Mouse (Mus musculus) hindbrain, embryonic 10.5 days (tissue): ENCODE results near the gene Fdx1l. TPM values are rescaled to one million over a fixed set of nuclear protein-coding genes. Genes with fewer than 3 reads are reported as not detected.
A peak's percentile ranks its signal among the peaks of the same experiment; 100 is the strongest.

Source experiments
- microRNA counts: library from miRNA; unstranded; fragments of <30 nt; microRNA quantifications from one replicate; lab custom pipeline; 2017
- polyA plus RNA-seq: library from polyadenylated mRNA; unstranded; fragments of >200 nt; fragmentation: Nextera tagmentation; extraction: Ambion mirVana; gene quantifications from 2 replicates; pipeline ENCODE4 v1.2.1, GENCODE M21; 2016

Gene Fdx1l
- polyA plus RNA-seq, 1 experiment from 2014 or later = 66.3 TPM

MicroRNA genes within 50 kb of the gene (microRNA counts, 519-probe panel; counts per million panel counts)
- 2,908 counts per million, percentile 82 among the panel's probes with 10 or more counts for microRNA mmu-miR-1900 (lab: Ali Mortazavi, UCI)

Other genes starting within 250 kb of the Fdx1l start
- 0.85 and 1.4 TPM in 2 replicates for gene A230050P20Rik, start 205.0 kb downstream of the Fdx1l start, polyA plus RNA-seq
- gene Angptl6, start 193.9 kb downstream of the Fdx1l start, polyA plus RNA-seq = 5.5 and 7.0 TPM in 2 replicates
- gene Ppan, start 185.4 kb downstream of the Fdx1l start, polyA plus RNA-seq = 80.1 and 87.3 TPM in 2 replicates
- gene Eif3g, start 175.0 kb downstream of the Fdx1l start, polyA plus RNA-seq = 406 and 412 TPM in 2 replicates
- 104 and 150 TPM in 2 replicates for gene Dnmt1, start 113.7 kb downstream of the Fdx1l start, polyA plus RNA-seq
- gene S1pr2, start 96.8 kb downstream of the Fdx1l start, polyA plus RNA-seq = 24.2 and 25.2 TPM in 2 replicates
- 136 and 150 TPM in 2 replicates for gene Mrpl4, start 70.9 kb downstream of the Fdx1l start, polyA plus RNA-seq
- 5.1 and 5.8 TPM in 2 replicates for gene Icam1, start 57.6 kb downstream of the Fdx1l start, polyA plus RNA-seq
- gene Icam4, start 44.2 kb downstream of the Fdx1l start, polyA plus RNA-seq = 5.9 and 6.0 TPM in 2 replicates
- gene Icam5, start 41.5 kb downstream of the Fdx1l start, polyA plus RNA-seq = 0.07 TPM in 1 of 2 replicates, not detected in the other
- 1.0 TPM in 2 replicates for gene Zglp1, start 6.5 kb downstream of the Fdx1l start, polyA plus RNA-seq
- gene Gm49373, start 518 bp downstream of the Fdx1l start, polyA plus RNA-seq = 1.0 and 1.4 TPM in 2 replicates
- gene Gm38431, start 18.4 kb upstream of the Fdx1l start, polyA plus RNA-seq = 2.9 and 3.7 TPM in 2 replicates
- 94.3 and 103 TPM in 2 replicates for gene Raver1, start 18.4 kb upstream of the Fdx1l start, polyA plus RNA-seq
- gene Tyk2, start 57.6 kb upstream of the Fdx1l start, polyA plus RNA-seq = 15.3 and 15.5 TPM in 2 replicates
- gene Cdc37, start 76.4 kb upstream of the Fdx1l start, polyA plus RNA-seq = 333 and 374 TPM in 2 replicates
- 3.7 and 6.5 TPM in 2 replicates for gene Pde4a, start 92.1 kb upstream of the Fdx1l start, polyA plus RNA-seq
- gene Keap1, start 165.7 kb upstream of the Fdx1l start, polyA plus RNA-seq = 46.5 and 50.0 TPM in 2 replicates
- 0.20 and 0.35 TPM in 2 replicates for gene S1pr5, start 174.8 kb upstream of the Fdx1l start, polyA plus RNA-seq
- gene Atg4d, start 191.7 kb upstream of the Fdx1l start, polyA plus RNA-seq = 52.3 and 59.4 TPM in 2 replicates
- gene Kri1, start 214.4 kb upstream of the Fdx1l start, polyA plus RNA-seq = 17.6 and 19.4 TPM in 2 replicates
- 58.4 and 73.5 TPM in 2 replicates for gene Cdkn2d, start 217.8 kb upstream of the Fdx1l start, polyA plus RNA-seq
- 4.8 and 14.6 TPM in 2 replicates for gene Ap1m2, start 238.7 kb upstream of the Fdx1l start, polyA plus RNA-seq
- gene Slc44a2, start 247.1 kb upstream of the Fdx1l start, polyA plus RNA-seq = 68.7 and 75.7 TPM in 2 replicates